Comparison of ENCODE assay signal across 8 mouse cellular contexts in the genomic region with DNA sequence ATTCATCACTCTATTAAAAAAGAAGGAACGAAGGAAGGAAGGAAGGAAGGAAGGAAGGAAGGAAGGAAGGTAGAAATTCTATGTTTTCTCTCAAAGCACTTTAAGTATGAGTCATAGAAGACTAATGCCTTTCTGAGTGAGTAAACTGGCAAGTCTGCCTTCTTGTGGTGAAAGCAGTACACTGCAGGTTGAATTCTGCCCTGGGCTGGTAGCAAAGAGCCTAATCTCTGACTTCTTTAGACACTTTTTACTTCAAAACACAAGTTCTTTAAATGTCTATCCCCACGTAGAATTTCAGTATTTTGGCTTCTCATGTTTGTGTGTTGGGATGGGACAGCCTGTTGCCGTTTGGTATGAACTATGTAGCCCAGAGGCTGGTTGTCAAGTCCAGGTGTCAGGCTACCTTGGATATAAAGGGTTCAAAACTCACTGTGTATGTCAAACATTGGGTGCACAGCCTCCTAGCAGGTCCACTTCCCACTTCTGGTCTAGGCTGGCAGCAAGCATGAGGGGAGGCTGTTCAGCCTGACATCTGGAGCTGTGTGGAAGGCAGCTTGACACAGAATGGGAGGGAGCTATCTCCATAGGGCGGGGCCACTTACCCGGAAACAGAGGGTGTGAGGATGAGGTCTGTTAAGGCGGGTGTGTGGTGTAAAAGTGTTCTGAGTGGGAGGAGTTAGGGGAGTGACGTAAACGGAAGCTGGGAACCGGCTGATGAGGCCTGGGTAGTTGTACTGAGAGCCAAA. TPM values are rescaled to one million over a fixed set of nuclear protein-coding genes. Genes with fewer than 3 reads are reported as not detected.
DNase-seq lines count a peak whose midpoint lies in the region; ATAC-seq and TF ChIP-seq lines count a peak whose summit lies in the region.

No protein-coding gene starts in this region.

- H3K79me2 ChIP-seq in MEL (ENCODE audit: control insufficient read depth, insufficient read depth, low read length, poor library complexity), result no peaks in the 10 kb centered on the region

- peak overlapping the region; percentile 68 for H3K9ac ChIP-seq in MEL (ENCODE audit: control insufficient read depth, low read depth, low read length, poor library complexity, severe bottlenecking)
- peak overlapping the region; percentile 44 for H3K9ac ChIP-seq in forebrain, postnatal 0 days
- peak overlapping the region; percentile 22 for H3K9ac ChIP-seq in lung, embryonic 15.5 days

- ATAC-seq in forebrain, postnatal 0 days, result peak; percentile 99
- ATAC-seq in lung, embryonic 15.5 days (ENCODE audit: borderline replicate concordance, extremely low read depth, low FRiP score, low TSS enrichment), result peak; percentile 100

- peak overlapping the region; percentile 84 to 94 for H3K4me3 ChIP-seq in MEL (ENCODE audit: control insufficient read depth in 1 of 2, insufficient read depth in 1 of 2, low read depth in 2 of 2, low read length in 2 of 2)
- H3K4me3 ChIP-seq in cerebellum, adult 2 months (replicated peaks; ENCODE audit: insufficient read depth, low read depth, low read length), result peak overlapping the region; percentile 45
- H3K4me3 ChIP-seq in forebrain, postnatal 0 days (ENCODE audit: low read depth, low read length), result peak overlapping the region; percentile 37
- peak overlapping the region; percentile 50 for H3K4me3 ChIP-seq in lung, embryonic 15.5 days

- H3K4me1 ChIP-seq in MEL (ENCODE audit: control insufficient read depth in 1 of 2, insufficient read depth in 2 of 2, low read length in 2 of 2), result peaks cover 0 to 2% of the 10 kb centered on the region in 2 experiments; a peak in 1 of 4 replicates
- no peaks in the 10 kb centered on the region for H3K4me1 ChIP-seq in cerebellum, adult 2 months (ENCODE audit: control insufficient read depth, insufficient read depth, low read length)
- H3K4me1 ChIP-seq in forebrain, postnatal 0 days (ENCODE audit: insufficient read depth), result 0 out of 2 replicates have a peak, but pooled peaks cover 4% of the 10 kb centered on the region
- no peaks in the 10 kb centered on the region for H3K4me1 ChIP-seq in lung, embryonic 15.5 days

- peak in 1 of 2 experiments; percentile 37; a peak in 1 of 4 replicates for TF ChIP-seq POLR2A in MEL (IDR thresholded peaks at IDR 0.05; ENCODE audit: control insufficient read depth in 1 of 2, insufficient read depth in 1 of 2, low read depth in 1 of 2, low read length in 2 of 2, poor library complexity in 1 of 2)
- no peak for TF ChIP-seq POLR2A in cerebellum, adult 2 months (IDR thresholded peaks at IDR 0.05; ENCODE audit: borderline replicate concordance, insufficient read depth, low read length)

- peak; percentile 40 to 76 (median 74) for TF ChIP-seq CTCF in MEL (IDR thresholded peaks at IDR 0.05 in 2 of 3, conservative IDR thresholded peaks at IDR 0.05 in 1 of 3; ENCODE audit: control insufficient read depth in 1 of 3, insufficient read depth in 1 of 3, low read depth in 2 of 3, low read length in 3 of 3, poor library complexity in 1 of 3, severe bottlenecking in 1 of 3)
- peak; percentile 30; the same call in 1 of the 2 replicates for TF ChIP-seq CTCF in cerebellum, adult 2 months (IDR thresholded peaks at IDR 0.05; ENCODE audit: borderline replicate concordance, insufficient read depth, low read depth, low read length)
- peak; percentile 61 for TF ChIP-seq CTCF in forebrain, postnatal 0 days (IDR thresholded peaks at IDR 0.05; ENCODE audit: low read depth)

- no peaks in the 10 kb centered on the region for H3K36me3 ChIP-seq in MEL (ENCODE audit: control insufficient read depth in 1 of 2, insufficient read depth in 2 of 2, low read length in 2 of 2)
- no peaks in the 10 kb centered on the region for H3K36me3 ChIP-seq in forebrain, postnatal 0 days (ENCODE audit: insufficient read depth)
- no peaks in the 10 kb centered on the region for H3K36me3 ChIP-seq in lung, embryonic 15.5 days

- peak overlapping the region; percentile 57 for H3K4me2 ChIP-seq in forebrain, postnatal 0 days (ENCODE audit: low read depth)
- peak overlapping the region; percentile 62 for H3K4me2 ChIP-seq in lung, embryonic 15.5 days

- no peak for TF ChIP-seq EP300 in MEL (IDR thresholded peaks at IDR 0.05; ENCODE audit: low read depth in 1 of 2, low read length in 2 of 2)

- H3K9me3 ChIP-seq in MEL (replicated peaks; ENCODE audit: insufficient read depth, low read length), result no peaks in the 10 kb centered on the region
- no peaks in the 10 kb centered on the region for H3K9me3 ChIP-seq in forebrain, postnatal 0 days (ENCODE audit: low read length)
- H3K9me3 ChIP-seq in lung, embryonic 15.5 days, result no peaks in the 10 kb centered on the region

- TF ChIP-seq RAD21 in MEL (IDR thresholded peaks at IDR 0.05; ENCODE audit: low read depth, low read length), result peak; percentile 41

- 3% methylated on average over 9 of the region's 9 CpGs for WGBS in cerebellum, adult 2 months
- 8% methylated on average over 9 of the region's 9 CpGs for WGBS in forebrain, postnatal 0 days
- WGBS in lung, embryonic 15.5 days, result 2% methylated on average over 9 of the region's 9 CpGs

- peak overlapping the region; percentile 75 for H3K27ac ChIP-seq in MEL (ENCODE audit: control insufficient read depth, low read depth, low read length)
- H3K27ac ChIP-seq in cerebellum, adult 2 months (ENCODE audit: insufficient read depth, low read length), result peak overlapping the region; percentile 33; the same call in 1 of the 2 replicates
- H3K27ac ChIP-seq in forebrain, postnatal 0 days (ENCODE audit: low read depth, low read length), result 0 out of 2 replicates have a peak overlapping the region, but pooled peaks have one; percentile 29
- peak overlapping the region; percentile 71 for H3K27ac ChIP-seq in lung, embryonic 15.5 days

- peak; percentile 97 for DNase-seq in MEL (ENCODE audit: low read depth, low spot score)
- peak; percentile 78 to 84 for DNase-seq in cerebellum, adult 2 months
- peak; percentile 80 for DNase-seq in forebrain, postnatal 0 days
- peak; percentile 85 for DNase-seq in heart, postnatal 4 days
- DNase-seq in layer of hippocampus, adult 8-10 months (ENCODE audit: low spot score in 2 of 2), result peak; percentile 79 to 85
- DNase-seq in ovary, adult 18-20 months (ENCODE audit: low spot score), result peak; percentile 83
- DNase-seq in thymus, postnatal 0 days (ENCODE audit: low spot score), result peak; percentile 94

- H3K27me3 ChIP-seq in MEL (ENCODE audit: control insufficient read depth in 1 of 2, insufficient read depth in 2 of 2, low read length in 2 of 2), result no peaks in the 10 kb centered on the region
- H3K27me3 ChIP-seq in cerebellum, adult 2 months (ENCODE audit: control insufficient read depth, insufficient read depth, low read length), result no peaks in the 10 kb centered on the region
- no peaks in the 10 kb centered on the region for H3K27me3 ChIP-seq in forebrain, postnatal 0 days (ENCODE audit: insufficient read depth, low read length)
- no peaks in the 10 kb centered on the region for H3K27me3 ChIP-seq in lung, embryonic 15.5 days

RNA-seq across cellular contexts. Expression of a gene that starts 12.2 kb away (rescaled TPM):
- total RNA-seq in MEL (2012; rRNA removed), result 2.0 and 3.2 TPM in 2 replicates
- polyA plus RNA-seq in MEL (2012; ENCODE audit: insufficient read depth in 1 of 2, insufficient read length in 2 of 2, low read depth in 1 of 2, low replicate concordance in 2 of 2, missing spikeins in 1 of 2), result 1 to 10 TPM in 1 of 2 experiments, not detected in 1; 1.1 TPM
- 5.3 and 5.5 TPM in 2 replicates for polyA plus RNA-seq in cerebellum, adult 2 months (2012; rRNA removed)
- total RNA-seq in forebrain, postnatal 0 days (2014; rRNA removed), result not detected in 2 replicates
- polyA plus RNA-seq in forebrain, postnatal 0 days (2015; fragmentation: Nextera tagmentation; extraction: Ambion mirVana), result 7.4 and 10.2 TPM in 2 replicates
- total RNA-seq in heart, postnatal 4 days (2021), result 1 to 10 TPM; 3.2 to 4.9 TPM
- 10 to 100 TPM in 1 of 4 experiments, 1 to 10 TPM in 3; 5.0 to 11.0 (median 5.9) TPM for total RNA-seq in layer of hippocampus, adult 8-10 months (2022)
- 6.3 and 7.0 TPM in 2 replicates for polyA plus RNA-seq in lung, embryonic 15.5 days (2015; fragmentation: Nextera tagmentation; extraction: Ambion mirVana)
- 12.0 and 12.7 TPM in 2 replicates for polyA plus RNA-seq in thymus, postnatal 0 days (2015; fragmentation: Nextera tagmentation; extraction: Ambion mirVana)

RNA-seq across cellular contexts. Expression of a gene that starts 28.1 kb away (rescaled TPM):
- total RNA-seq in MEL (2012; rRNA removed), result 2.2 and 2.5 TPM in 2 replicates
- polyA plus RNA-seq in MEL (2012; ENCODE audit: insufficient read depth in 1 of 2, insufficient read length in 2 of 2, low read depth in 1 of 2, low replicate concordance in 2 of 2, missing spikeins in 1 of 2), result 1 to 10 TPM in 1 of 2 experiments, not detected in 1; 2.5 TPM
- polyA plus RNA-seq in cerebellum, adult 2 months (2012; rRNA removed), result 9.7 and 10.1 TPM in 2 replicates
- 10.5 and 12.1 TPM in 2 replicates for total RNA-seq in forebrain, postnatal 0 days (2014; rRNA removed)
- 5.5 and 6.3 TPM in 2 replicates for polyA plus RNA-seq in forebrain, postnatal 0 days (2015; fragmentation: Nextera tagmentation; extraction: Ambion mirVana)
- 1 to 10 TPM; 3.8 to 4.0 TPM for total RNA-seq in heart, postnatal 4 days (2021)
- 10 to 100 TPM in 1 of 4 experiments, 1 to 10 TPM in 3; 5.7 to 10.0 (median 7.6) TPM for total RNA-seq in layer of hippocampus, adult 8-10 months (2022)
- polyA plus RNA-seq in lung, embryonic 15.5 days (2015; fragmentation: Nextera tagmentation; extraction: Ambion mirVana), result 12.3 and 12.8 TPM in 2 replicates
- 3.0 and 3.5 TPM in 2 replicates for polyA plus RNA-seq in thymus, postnatal 0 days (2015; fragmentation: Nextera tagmentation; extraction: Ambion mirVana)

RNA-seq across cellular contexts. Expression of a gene that starts 29.0 kb away (rescaled TPM):
- 0.98 and 1.5 TPM in 2 replicates for total RNA-seq in MEL (2012; rRNA removed)
- polyA plus RNA-seq in MEL (2012; ENCODE audit: insufficient read depth in 1 of 2, insufficient read length in 2 of 2, low read depth in 1 of 2, low replicate concordance in 2 of 2, missing spikeins in 1 of 2), result 1 to 10 TPM in 1 of 2 experiments, not detected in 1; 1.0 TPM
- polyA plus RNA-seq in cerebellum, adult 2 months (2012; rRNA removed), result 6.5 and 7.3 TPM in 2 replicates
- 6.5 and 10.2 TPM in 2 replicates for total RNA-seq in forebrain, postnatal 0 days (2014; rRNA removed)
- 5.9 and 6.6 TPM in 2 replicates for polyA plus RNA-seq in forebrain, postnatal 0 days (2015; fragmentation: Nextera tagmentation; extraction: Ambion mirVana)
- total RNA-seq in heart, postnatal 4 days (2021), result 1 to 10 TPM; 3.5 to 3.9 TPM
- total RNA-seq in layer of hippocampus, adult 8-10 months (2022), result 10 to 100 TPM in 2 of 4 experiments, 1 to 10 TPM in 2; 8.5 to 14.1 (median 11.7) TPM
- polyA plus RNA-seq in lung, embryonic 15.5 days (2015; fragmentation: Nextera tagmentation; extraction: Ambion mirVana), result 2.9 and 3.5 TPM in 2 replicates
- polyA plus RNA-seq in thymus, postnatal 0 days (2015; fragmentation: Nextera tagmentation; extraction: Ambion mirVana), result 5.6 and 5.8 TPM in 2 replicates

RNA-seq across cellular contexts. Expression of a gene that starts 51.1 kb away (rescaled TPM):
- total RNA-seq in MEL (2012; rRNA removed), result 2.6 and 2.7 TPM in 2 replicates
- 1 to 10 TPM in 1 of 2 experiments, not detected in 1; 2.3 TPM for polyA plus RNA-seq in MEL (2012; ENCODE audit: insufficient read depth in 1 of 2, insufficient read length in 2 of 2, low read depth in 1 of 2, low replicate concordance in 2 of 2, missing spikeins in 1 of 2)
- 3.8 and 4.6 TPM in 2 replicates for polyA plus RNA-seq in cerebellum, adult 2 months (2012; rRNA removed)
- 16.7 and 24.4 TPM in 2 replicates for total RNA-seq in forebrain, postnatal 0 days (2014; rRNA removed)
- polyA plus RNA-seq in forebrain, postnatal 0 days (2015; fragmentation: Nextera tagmentation; extraction: Ambion mirVana), result 3.4 and 5.2 TPM in 2 replicates
- 1 to 10 TPM; 8.1 to 8.6 TPM for total RNA-seq in heart, postnatal 4 days (2021)
- 1 to 10 TPM; 4.8 to 6.6 (median 5.2) TPM for total RNA-seq in layer of hippocampus, adult 8-10 months (2022)
- 7.0 and 7.1 TPM in 2 replicates for polyA plus RNA-seq in lung, embryonic 15.5 days (2015; fragmentation: Nextera tagmentation; extraction: Ambion mirVana)
- polyA plus RNA-seq in thymus, postnatal 0 days (2015; fragmentation: Nextera tagmentation; extraction: Ambion mirVana), result 3.2 and 3.8 TPM in 2 replicates

Comparison
In these comparisons a context has a peak if more than half of its experiments do, and no peak if none do; other contexts are left out.
1. Peak in every context shown above with its lines: DNase-seq, ATAC-seq, H3K4me3 ChIP-seq and H3K27ac ChIP-seq.
2. H3K4me3 ChIP-seq: peak in every context shown above with its lines; median percentile 89 in MEL; 50 in lung, embryonic 15.5 days; 45 in cerebellum, adult 2 months; 37 in forebrain, postnatal 0 days.